Mouse (Mus musculus): ENCODE data around the gene Lrrk1. TPM values are rescaled to one million over a fixed set of nuclear protein-coding genes. Genes with fewer than 3 reads are reported as not detected.
A peak's percentile ranks its signal among the peaks of the same experiment; 100 is the strongest.

Lrrk1 gene
- polyA plus RNA-seq, 1 experiment from 2014 or later: 7.1 TPM

GRCm38 (mm10) chr7:66405541-66405940 is 17.4 kb upstream of the Lrrk1 start:
- no peaks in the 10 kb centered on the region for H3K36me3 ChIP-seq
- H3K4me3 ChIP-seq: no peak overlapping the region
- ATAC-seq: no peak
- no peak overlapping the region for H3K4me2 ChIP-seq
- H3K9me3 ChIP-seq (replicated peaks): no peaks in the 10 kb centered on the region
- no peak overlapping the region for H3K9ac ChIP-seq
- no peak overlapping the region for H3K27ac ChIP-seq
- 0 out of 2 replicates have a peak, but pooled peaks cover 7% of the 10 kb centered on the region for H3K27me3 ChIP-seq (replicated peaks)
- WGBS (ENCODE audit: insufficient replicate concordance): 19% methylated on average over 11 of the region's 11 CpGs
- peaks cover 17% of the 10 kb centered on the region for H3K4me1 ChIP-seq

GRCm38 (mm10) chr7:66404802-66405201 is 16.7 kb upstream of the Lrrk1 start:
- peaks cover 17% of the 10 kb centered on the region for H3K4me1 ChIP-seq
- no peak overlapping the region for H3K9ac ChIP-seq
- H3K27me3 ChIP-seq (replicated peaks): 0 out of 2 replicates have a peak, but pooled peaks cover 7% of the 10 kb centered on the region
- H3K27ac ChIP-seq: no peak overlapping the region
- no peak overlapping the region for H3K4me2 ChIP-seq
- no peak overlapping the region for H3K4me3 ChIP-seq
- no peak for ATAC-seq
- H3K9me3 ChIP-seq (replicated peaks): no peaks in the 10 kb centered on the region
- WGBS (ENCODE audit: insufficient replicate concordance): 43% methylated on average over 4 of the region's 4 CpGs
- H3K36me3 ChIP-seq: no peaks in the 10 kb centered on the region

- Histone ChIP-seq H3K4me1 (peaks cover 17% of the 10 kb centered on the region), H3K27ac (no peak overlapping the region), H3K9ac (no peak overlapping the region), H3K4me2 (no peak overlapping the region), H3K9me3 (replicated peaks) (no peaks in the 10 kb centered on the region), H3K27me3 (replicated peaks) (0 out of 2 replicates have a peak, but pooled peaks cover 7% of the 10 kb centered on the region), H3K4me3 (no peak overlapping the region), H3K36me3 (no peaks in the 10 kb centered on the region)
- no peak for ATAC-seq
- WGBS (ENCODE audit: insufficient replicate concordance): 48% methylated on average over 10 of the region's 10 CpGs
Observed at GRCm38 (mm10) chr7:66404141-66404540, 16.0 kb upstream of the Lrrk1 start.

GRCm38 (mm10) chr7:66402876-66403275 is 14.7 kb upstream of the Lrrk1 start:
- ATAC-seq: no peak
- Histone ChIP-seq H3K9ac (no peak overlapping the region), H3K4me1 (peaks cover 17% of the 10 kb centered on the region), H3K27ac (no peak overlapping the region), H3K9me3 (replicated peaks) (no peaks in the 10 kb centered on the region), H3K4me3 (no peak overlapping the region), H3K36me3 (no peaks in the 10 kb centered on the region), H3K27me3 (replicated peaks) (0 out of 2 replicates have a peak, but pooled peaks cover 7% of the 10 kb centered on the region), H3K4me2 (no peak overlapping the region)
- 63% methylated on average over 5 of the region's 5 CpGs for WGBS (ENCODE audit: insufficient replicate concordance)

- 56% methylated on average over 8 of the region's 8 CpGs for WGBS (ENCODE audit: insufficient replicate concordance)
- no peak overlapping the region for H3K4me2 ChIP-seq
- no peak for ATAC-seq
Observed at GRCm38 (mm10) chr7:66401605-66402004, 13.5 kb upstream of the Lrrk1 start.

GRCm38 (mm10) chr7:66397288-66397687 is 9.1 kb upstream of the Lrrk1 start:
- H3K9me3 ChIP-seq (replicated peaks): no peaks in the 10 kb centered on the region
- no peaks in the 10 kb centered on the region for H3K4me1 ChIP-seq
- no peak for ATAC-seq
- H3K9ac ChIP-seq: no peak overlapping the region
- H3K27ac ChIP-seq: no peak overlapping the region
- no peaks in the 10 kb centered on the region for H3K36me3 ChIP-seq
- 69% methylated on average over 3 of the region's 3 CpGs for WGBS (ENCODE audit: insufficient replicate concordance)
- H3K4me2 ChIP-seq: no peak overlapping the region
- no peaks in the 10 kb centered on the region for H3K27me3 ChIP-seq (replicated peaks)
- H3K4me3 ChIP-seq: no peak overlapping the region

More at GRCm38 (mm10) chr7:66401605-66402004, 13.5 kb upstream of the Lrrk1 start:
- 0 out of 2 replicates have a peak, but pooled peaks cover 3% of the 10 kb centered on the region for H3K27me3 ChIP-seq (replicated peaks)
- no peaks in the 10 kb centered on the region for H3K36me3 ChIP-seq
- H3K27ac ChIP-seq: no peak overlapping the region
- peaks cover 17% of the 10 kb centered on the region for H3K4me1 ChIP-seq
- H3K4me3 ChIP-seq: no peak overlapping the region
- no peak overlapping the region for H3K9ac ChIP-seq
- no peaks in the 10 kb centered on the region for H3K9me3 ChIP-seq (replicated peaks)

GRCm38 (mm10) chr7:66388621-66389532 is 727 bp upstream of the Lrrk1 start:
- H3K9ac ChIP-seq: peak overlapping the region; percentile 82
- 0 out of 2 replicates have a peak overlapping the region, but pooled peaks have one; percentile 39 for H3K27ac ChIP-seq
- H3K4me2 ChIP-seq: peak overlapping the region; percentile 96

GRCm38 (mm10) chr7:66387419-66387812 is 734 bp downstream of the Lrrk1 start:
- Histone ChIP-seq H3K27ac (no peak overlapping the region), H3K36me3 (no peaks in the 10 kb centered on the region; the same call in 1 of the 2 replicates)
- 4% methylated on average over 13 of the region's 13 CpGs for WGBS (ENCODE audit: insufficient replicate concordance)

More at GRCm38 (mm10) chr7:66388621-66389532, 727 bp upstream of the Lrrk1 start:
- Histone ChIP-seq H3K9me3 (replicated peaks) (no peaks in the 10 kb centered on the region), H3K36me3 (no peaks in the 10 kb centered on the region; the same call in 1 of the 2 replicates), H3K27me3 (replicated peaks) (no peaks in the 10 kb centered on the region), H3K4me3 (peak overlapping the region; percentile 68), H3K4me1 (peaks cover 6% of the 10 kb centered on the region)
- ATAC-seq: peak; percentile 58
- WGBS (ENCODE audit: insufficient replicate concordance): 17% methylated on average over 28 of the region's 28 CpGs

GRCm38 (mm10) chr7:66386411-66386810 is 1.7 kb downstream of the Lrrk1 start:
- Histone ChIP-seq H3K4me1 (peaks cover 6% of the 10 kb centered on the region), H3K9me3 (replicated peaks) (no peaks in the 10 kb centered on the region), H3K4me2 (no peak overlapping the region), H3K27ac (no peak overlapping the region), H3K27me3 (replicated peaks) (no peaks in the 10 kb centered on the region), H3K36me3 (no peaks in the 10 kb centered on the region; the same call in 1 of the 2 replicates), H3K9ac (no peak overlapping the region), H3K4me3 (no peak overlapping the region)
- 80% methylated on average over 6 of the region's 6 CpGs for WGBS (ENCODE audit: insufficient replicate concordance)
- no peak for ATAC-seq

More at GRCm38 (mm10) chr7:66387419-66387812, 734 bp downstream of the Lrrk1 start:
- Histone ChIP-seq H3K4me1 (peaks cover 6% of the 10 kb centered on the region), H3K9me3 (replicated peaks) (no peaks in the 10 kb centered on the region), H3K4me2 (peak overlapping the region; percentile 96), H3K9ac (peak overlapping the region; percentile 82), H3K4me3 (peak overlapping the region; percentile 68), H3K27me3 (replicated peaks) (no peaks in the 10 kb centered on the region)
- ATAC-seq: no peak

GRCm38 (mm10) chr7:66385826-66386225 is 2.3 kb downstream of the Lrrk1 start:
- Histone ChIP-seq H3K9ac (no peak overlapping the region), H3K4me1 (peaks cover 6% of the 10 kb centered on the region), H3K4me3 (no peak overlapping the region), H3K4me2 (no peak overlapping the region), H3K27me3 (replicated peaks) (no peaks in the 10 kb centered on the region), H3K36me3 (no peaks in the 10 kb centered on the region; the same call in none of the 2 replicates), H3K27ac (no peak overlapping the region), H3K9me3 (replicated peaks) (no peaks in the 10 kb centered on the region)
- WGBS (ENCODE audit: insufficient replicate concordance): 92% methylated on average over 12 of the region's 12 CpGs
- ATAC-seq: no peak

- ATAC-seq: no peak
- H3K4me2 ChIP-seq: no peak overlapping the region
- no peaks in the 10 kb centered on the region for H3K27me3 ChIP-seq (replicated peaks)
- H3K4me1 ChIP-seq: peaks cover 6% of the 10 kb centered on the region
- H3K4me3 ChIP-seq: no peak overlapping the region
- H3K27ac ChIP-seq: no peak overlapping the region
- no peak overlapping the region for H3K9ac ChIP-seq
- WGBS (ENCODE audit: insufficient replicate concordance): 74% methylated on average over 8 of the region's 8 CpGs
- no peaks in the 10 kb centered on the region for H3K9me3 ChIP-seq (replicated peaks)
- H3K36me3 ChIP-seq: peaks cover 6% of the 10 kb centered on the region
Observed at GRCm38 (mm10) chr7:66384891-66385290, 3.3 kb downstream of the Lrrk1 start.

- Histone ChIP-seq H3K4me3 (no peak overlapping the region), H3K4me2 (no peak overlapping the region), H3K27ac (no peak overlapping the region), H3K9me3 (replicated peaks) (no peaks in the 10 kb centered on the region), H3K4me1 (peaks cover 6% of the 10 kb centered on the region), H3K9ac (no peak overlapping the region), H3K27me3 (replicated peaks) (no peaks in the 10 kb centered on the region), H3K36me3 (peaks cover 10% of the 10 kb centered on the region)
- no peak for ATAC-seq
- 55% methylated on average over 5 of the region's 5 CpGs for WGBS (ENCODE audit: insufficient replicate concordance)
Observed at GRCm38 (mm10) chr7:66384213-66384612, 3.9 kb downstream of the Lrrk1 start.

All from liver, embryonic 12.5 days (tissue).